Mouse (Mus musculus): ENCODE measurements at regions not wholly inside any gene's neighbourhood (a gene's known extent, or its start where the extent isn't known, plus 50 kb on each side); places are given as distances from the start of the nearest gene placed in this dataset.

DNA sequence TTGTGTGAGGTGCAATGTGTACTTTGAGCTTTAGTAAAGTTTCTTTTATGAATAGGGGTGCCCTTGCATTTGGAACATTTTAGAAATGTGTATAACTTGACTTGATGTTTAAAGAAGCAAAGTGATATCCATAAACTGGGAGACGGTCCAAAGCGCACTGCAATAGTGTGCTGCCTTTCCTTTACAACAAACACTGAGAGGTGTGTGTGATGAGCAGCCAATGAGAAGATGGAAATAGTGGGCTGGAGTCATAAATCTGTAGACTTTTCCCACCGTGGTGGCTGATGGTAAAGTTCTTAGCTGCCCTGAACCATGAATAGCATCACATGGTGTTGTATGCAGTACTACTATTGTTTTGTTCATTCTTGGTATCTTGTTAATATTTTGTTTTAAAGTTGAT, 1151.4 kb downstream of the Tecrl start:
- ATAC-seq (ENCODE audit: low read depth): no peak
- 79% methylated on average over 3 of the region's 3 CpGs for WGBS

More for the DNA sequence above, 1151.4 kb downstream of the Tecrl start:
- Histone ChIP-seq H3K27ac (replicated peaks; ENCODE audit: low read depth, low read length) (no peak overlapping the region), H3K4me3 (ENCODE audit: low read depth, low read length) (no peak overlapping the region), H3K9ac (ENCODE audit: low read depth, low read length) (no peak overlapping the region), H3K36me3 (ENCODE audit: control insufficient read depth, insufficient read depth, low read length) (no peaks in the 10 kb centered on the region), H3K4me2 (ENCODE audit: low read depth, low read length) (no peak overlapping the region), H3K9me3 (ENCODE audit: control insufficient read depth, low read length) (no peaks in the 10 kb centered on the region), H3K27me3 (replicated peaks; ENCODE audit: control insufficient read depth, insufficient read depth, low read length) (no peaks in the 10 kb centered on the region), H3K4me1 (ENCODE audit: control insufficient read depth, insufficient read depth, low read length) (no peaks in the 10 kb centered on the region)
- no peak for DNase-seq (ENCODE audit: low spot score)
